Mouse (Mus musculus) liver, postnatal 0 days (tissue): ENCODE measurements around the gene Ctrl. TPM values are rescaled to one million over a fixed set of nuclear protein-coding genes. Genes with fewer than 3 reads are reported as not detected.

Experiments
- ATAC-seq: fragments of 200-750 bp; cut with Nextera tagmentation; 2 replicates; pipeline ENCODE4 v1.8.0; 2017; ENCODE audit warnings: mild to moderate bottlenecking, moderate library complexity
- DNase-seq: peaks from one replicate; pipeline ENCODE4 v3.0.0-alpha.2; 2016
- H3K27ac ChIP-seq: fragments of 300-500 bp; sonication (generic); 2 replicates; pipeline ENCODE4 v1.5.1; 2014; ENCODE audit warnings: antibody characterized with exemption, moderate library complexity, mild to moderate bottlenecking, low read depth
- H3K27me3 ChIP-seq: fragments of 300-500 bp; sonication (generic); 2 replicates; pipeline ENCODE4 v1.6.1; 2014; ENCODE audit warnings: low read length, control low read depth, mixed read lengths; ENCODE audit not compliant: insufficient read depth
- H3K36me3 ChIP-seq: fragments of 300-500 bp; sonication (generic); replicated peaks from 2 replicates; pipeline ENCODE4 v1.6.1; 2014; ENCODE audit warnings: mild to moderate bottlenecking, control low read depth, low read length, moderate library complexity, mixed read lengths; ENCODE audit not compliant: insufficient read depth
- H3K4me1 ChIP-seq: fragments of 300-500 bp; sonication (generic); 2 replicates; pipeline ENCODE4 v1.6.1; 2014; ENCODE audit warnings: antibody characterized with exemption, mild to moderate bottlenecking, control low read depth; ENCODE audit not compliant: insufficient read depth
- H3K4me2 ChIP-seq: fragments of 300-500 bp; sonication (generic); 2 replicates; pipeline ENCODE4 v1.6.1; 2014; ENCODE audit warnings: low read depth, mild to moderate bottlenecking, low read length, moderate library complexity, mixed read lengths
- H3K4me3 ChIP-seq: fragments of 300-500 bp; sonication (generic); 2 replicates; pipeline ENCODE4 v1.5.1; 2014; ENCODE audit warnings: low read depth, low read length
- H3K9ac ChIP-seq: fragments of 300-500 bp; sonication (generic); replicated peaks from 2 replicates; pipeline ENCODE4 v1.6.1; 2014; ENCODE audit warnings: mild to moderate bottlenecking, moderate library complexity
- H3K9me3 ChIP-seq: fragments of 300-500 bp; sonication (generic); 2 replicates; pipeline ENCODE4 v1.6.1; 2016; ENCODE audit warnings: mild to moderate bottlenecking, control low read depth, low read length, mixed read lengths
- CTCF ChIP-seq: sonication (generic); IDR thresholded peaks from 2 replicates; pipeline ENCODE4 v1.5.1; 2016; ENCODE audit warnings: antibody characterized with exemption, low read depth
- EP300 ChIP-seq: IDR thresholded peaks from 2 replicates; pipeline ENCODE4 v1.6.1; 2016; ENCODE audit warnings: antibody characterized with exemption, low read depth, mild to moderate bottlenecking
- WGBS: fragments of 180-500 bp; shearing (Covaris S2); extraction: QIAGEN DNeasy Blood & Tissue Kit; methylation state at CpG from one replicate; pipeline ENCODE4 v1.1.7; 2014; ENCODE audit not compliant: insufficient replicate concordance; 5-methylcytosine and 5-hydroxymethylcytosine counted together
- polyA plus RNA-seq: library from polyadenylated mRNA; unstranded; fragments of >200 nt; fragmentation: Nextera tagmentation; extraction: Ambion mirVana; gene quantifications from 2 replicates; pipeline ENCODE4 v1.2.1, GENCODE M21; 2015

Ctrl gene
- polyA plus RNA-seq, 1 experiment from 2014 or later = 0.16 TPM

DNA sequence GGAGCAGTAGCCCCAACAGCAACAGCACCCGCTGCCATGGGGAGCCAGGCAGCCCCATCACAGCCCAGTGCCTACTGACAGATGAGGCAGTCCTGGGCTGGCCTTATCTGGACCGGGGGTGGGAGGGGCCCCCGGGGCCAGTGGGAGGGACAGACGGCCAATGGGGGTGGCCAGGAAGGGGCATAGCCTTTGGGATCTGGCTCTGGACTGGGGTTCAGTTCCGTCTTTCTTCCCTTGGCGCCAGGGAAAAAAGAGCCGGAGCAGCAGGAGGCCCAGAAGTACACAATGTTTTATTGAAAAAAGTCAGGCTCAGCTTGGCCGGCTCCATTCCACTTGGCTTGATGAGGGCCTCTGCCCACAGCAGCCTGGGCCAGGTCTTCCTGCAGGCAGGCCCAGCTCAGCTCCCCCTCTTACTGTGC lies 9.7 kb upstream of the Ctrl start, which contains the start of gene Lcat:
Lcat (minus strand) TSS at position 62 of the 419 bp plus-strand sequence.
- H3K4me1 ChIP-seq = peaks cover 5% of the 10 kb centered on the region; the same call in 1 of the 2 replicates
- DNase-seq (peak; percentile 78), ATAC-seq (peak; percentile 76)
- peak within 1 kb of the TSS; percentile 67 for H3K4me2 ChIP-seq
- H3K4me3 ChIP-seq = peak within 1 kb of the TSS; percentile 45
- peak within 1 kb of the TSS; percentile 59 for H3K9ac ChIP-seq
- WGBS = 45% methylated on average over 8 of the region's 8 CpGs
- H3K9me3 ChIP-seq = no peaks in the 10 kb centered on the region
- H3K36me3 ChIP-seq = peaks cover 28% of the 10 kb centered on the region
- no peak for TF ChIP-seq CTCF
- TF ChIP-seq EP300 = no peak
- H3K27ac ChIP-seq = peak within 1 kb of the TSS; percentile 94
- no peaks in the 10 kb centered on the region for H3K27me3 ChIP-seq

DNA sequence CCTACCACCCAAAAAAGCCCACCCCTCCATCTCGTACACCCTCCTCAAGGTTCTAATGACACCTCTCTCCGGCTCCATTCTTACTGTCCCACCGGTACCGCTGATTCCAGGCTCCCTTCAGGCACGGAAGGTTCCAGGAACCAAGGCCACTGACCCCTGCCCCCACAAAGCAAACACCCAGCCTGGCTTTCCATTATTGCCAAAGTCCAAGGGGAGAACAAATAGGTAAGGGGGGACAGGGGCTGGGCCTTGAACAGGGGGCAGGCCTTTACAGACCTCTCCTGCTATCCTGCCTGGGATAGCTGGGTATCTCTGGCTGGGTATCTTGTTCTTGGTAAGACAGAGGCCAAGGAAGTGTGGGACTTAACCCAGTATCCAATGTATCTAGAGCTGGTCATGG lies 8.9 kb upstream of the Ctrl start:
- Histone ChIP-seq H3K27me3 (no peaks in the 10 kb centered on the region), H3K4me3 (peak overlapping the region; percentile 45), H3K9me3 (no peaks in the 10 kb centered on the region), H3K9ac (peak overlapping the region; percentile 59), H3K27ac (peak overlapping the region; percentile 94), H3K4me1 (peaks cover 5% of the 10 kb centered on the region; the same call in 1 of the 2 replicates), H3K4me2 (peak overlapping the region; percentile 67), H3K36me3 (peaks cover 20% of the 10 kb centered on the region)
- TF ChIP-seq EP300 = peak; percentile 80; the same call in 1 of the 2 replicates
- no peak for TF ChIP-seq CTCF
- DNase-seq (peak; percentile 71), ATAC-seq (peak; percentile 83)
- WGBS = 70% methylated on average over 5 of the region's 5 CpGs

DNA sequence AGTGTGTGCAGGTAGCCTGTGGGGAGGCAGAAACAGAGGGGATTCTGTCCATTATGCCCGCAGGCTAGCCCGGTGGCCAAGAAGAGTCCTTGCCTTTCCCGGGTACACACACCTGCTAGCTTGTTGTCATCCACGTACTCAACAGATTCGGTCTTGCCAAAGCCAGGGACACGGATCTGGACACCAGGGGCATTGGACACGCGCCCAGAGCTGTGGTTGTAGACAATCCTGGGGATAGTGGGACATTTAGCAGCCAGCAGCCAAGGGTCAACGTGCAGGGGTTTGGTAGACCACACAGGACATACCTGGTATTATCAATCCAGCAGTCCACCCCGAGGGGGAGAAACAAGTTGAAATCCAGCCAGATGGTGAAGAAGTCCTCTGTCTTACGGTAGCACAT lies 8.4 kb upstream of the Ctrl start:
- Histone ChIP-seq H3K4me2 (peak overlapping the region; percentile 67), H3K9me3 (no peaks in the 10 kb centered on the region), H3K27me3 (no peaks in the 10 kb centered on the region), H3K36me3 (peaks cover 17% of the 10 kb centered on the region), H3K27ac (peak overlapping the region; percentile 94), H3K4me3 (peak overlapping the region; percentile 45), H3K4me1 (peaks cover 5% of the 10 kb centered on the region; the same call in 1 of the 2 replicates), H3K9ac (peak overlapping the region; percentile 57)
- WGBS = 73% methylated on average over 11 of the region's 11 CpGs
- DNase-seq (peak; percentile 69), ATAC-seq (peak; percentile 53)
- TF ChIP-seq EP300 = no peak
- no peak for TF ChIP-seq CTCF

DNA sequence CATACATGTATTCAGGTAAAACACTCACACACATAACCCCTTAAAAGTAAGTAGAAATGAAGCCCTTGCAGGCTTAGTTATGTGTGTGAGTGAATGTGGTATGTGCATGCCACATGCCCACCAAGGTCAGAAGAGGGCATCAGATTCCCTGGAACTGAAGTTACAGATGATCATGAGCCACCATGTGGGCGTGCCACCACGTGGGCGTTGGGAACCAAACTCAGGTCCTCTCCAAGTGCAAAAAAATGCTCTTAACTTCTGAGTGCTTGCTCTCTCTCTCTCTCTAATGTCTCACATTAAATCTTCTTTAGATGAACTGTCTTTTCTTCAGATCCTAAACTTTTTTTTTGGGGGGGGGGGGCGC lies 4.6 kb upstream of the Ctrl start, which contains the start of gene Psmb10:
Psmb10 (minus strand) TSS at position 139 of the 364 bp plus-strand sequence.
- TF ChIP-seq EP300 (no peak), CTCF (peak; percentile 11; the same call in 1 of the 2 replicates)
- H3K4me3 ChIP-seq = peak within 1 kb of the TSS; percentile 58
- H3K9ac ChIP-seq = peak within 1 kb of the TSS; percentile 87
- H3K4me2 ChIP-seq = peak within 1 kb of the TSS; percentile 92
- DNase-seq (peak; percentile 55), ATAC-seq (no peak)
- 5% methylated on average over 4 of the region's 4 CpGs for WGBS
- H3K36me3 ChIP-seq = peaks cover 11% of the 10 kb centered on the region
- H3K9me3 ChIP-seq = no peaks in the 10 kb centered on the region
- peaks cover 14% of the 10 kb centered on the region for H3K4me1 ChIP-seq
- no peaks in the 10 kb centered on the region for H3K27me3 ChIP-seq
- peak within 1 kb of the TSS; percentile 92 for H3K27ac ChIP-seq

DNA sequence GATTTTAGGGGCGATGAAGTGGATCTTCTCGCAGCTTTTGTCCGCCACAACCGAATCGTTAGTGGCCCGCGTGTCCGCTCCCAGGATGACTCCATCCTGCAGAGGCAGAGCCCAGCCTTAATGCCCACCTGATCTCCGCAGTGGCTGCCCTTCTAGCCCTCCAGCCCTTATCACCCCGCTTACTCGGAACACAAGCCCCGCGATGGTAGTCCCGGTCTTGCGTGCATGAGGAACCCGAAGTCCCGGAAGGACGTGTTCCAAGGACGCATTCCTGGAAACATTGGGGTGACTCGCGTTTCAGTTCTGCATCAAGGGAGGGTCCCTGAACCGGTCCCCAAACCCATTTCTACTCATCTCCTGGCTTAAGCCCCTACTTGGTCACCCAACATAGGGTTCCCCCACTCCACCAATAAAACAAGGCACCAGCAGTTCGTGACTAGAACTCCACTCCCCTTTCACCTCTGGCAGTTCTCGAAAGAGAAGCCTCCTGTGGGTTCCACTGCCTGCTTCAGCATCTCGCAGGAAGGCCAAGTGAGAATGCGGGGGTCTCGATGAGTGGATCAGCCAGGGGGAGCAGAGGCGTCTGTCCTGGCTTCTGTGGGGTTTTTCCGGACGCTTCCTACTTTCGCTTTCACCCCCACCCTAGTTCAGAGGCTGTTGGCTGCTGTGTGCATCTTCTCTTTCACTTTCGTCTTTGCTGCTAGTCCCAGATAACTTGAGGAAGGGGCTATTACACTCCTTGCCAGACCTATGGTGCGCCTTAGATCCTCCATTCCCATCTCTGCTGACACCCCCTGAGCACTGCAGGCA lies 4.0 kb upstream of the Ctrl start:
- peak overlapping the region; percentile 58 for H3K4me3 ChIP-seq
- DNase-seq = peak; percentile 58
- H3K27me3 ChIP-seq = no peaks in the 10 kb centered on the region
- H3K36me3 ChIP-seq = peaks cover 11% of the 10 kb centered on the region
- ATAC-seq = peak; percentile 8
- 0% methylated on average over 33 of the region's 33 CpGs for WGBS
- H3K9me3 ChIP-seq = no peaks in the 10 kb centered on the region
- H3K27ac ChIP-seq = peak overlapping the region; percentile 92
- H3K4me2 ChIP-seq = peak overlapping the region; percentile 92
- H3K9ac ChIP-seq = peak overlapping the region; percentile 87
- TF ChIP-seq CTCF (no peak), EP300 (no peak)
- H3K4me1 ChIP-seq = peaks cover 14% of the 10 kb centered on the region

DNA sequence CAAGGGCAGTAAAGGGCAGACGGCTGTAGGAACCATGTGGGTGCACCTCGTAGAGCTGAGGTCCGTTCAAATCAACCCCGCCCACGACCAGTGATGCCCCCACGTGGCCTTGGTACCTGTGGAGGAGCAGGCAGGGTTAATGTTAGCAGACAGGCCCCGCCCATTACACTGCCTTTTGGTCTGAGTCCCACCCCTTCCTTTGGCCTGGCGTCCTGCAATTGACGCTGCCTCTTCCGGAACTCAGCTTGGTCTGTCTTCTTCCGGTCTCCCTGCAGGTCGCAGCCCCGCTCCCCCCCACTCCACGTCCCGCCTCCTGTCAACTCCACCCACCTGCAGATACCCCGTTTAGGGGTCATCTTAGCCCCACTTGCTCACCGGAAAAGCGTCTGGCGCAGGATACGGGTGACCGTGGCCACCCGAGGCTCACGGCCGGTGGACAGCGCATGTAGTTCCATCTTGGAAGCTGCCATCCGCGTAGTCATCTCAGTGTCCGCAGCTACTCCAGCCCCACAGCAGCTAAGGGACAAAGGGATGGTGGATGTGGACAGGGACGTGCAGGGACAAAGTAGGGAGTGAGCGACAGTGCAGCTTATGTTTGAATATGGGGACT lies 3.3 kb upstream of the Ctrl start:
- Histone ChIP-seq H3K4me3 (peak overlapping the region; percentile 58), H3K36me3 (peaks cover 17% of the 10 kb centered on the region), H3K27ac (peak overlapping the region; percentile 92), H3K4me2 (peak overlapping the region; percentile 92), H3K4me1 (peaks cover 14% of the 10 kb centered on the region), H3K9ac (peak overlapping the region; percentile 87), H3K9me3 (no peaks in the 10 kb centered on the region), H3K27me3 (no peaks in the 10 kb centered on the region)
- WGBS = under 1% methylated on average over 30 of the region's 30 CpGs
- ATAC-seq (peak; percentile 80), DNase-seq (peak; percentile 90)
- no peak for TF ChIP-seq CTCF
- TF ChIP-seq EP300 = no peak
